9 mouse cellular contexts compared by ENCODE assay signal in the genomic region with DNA sequence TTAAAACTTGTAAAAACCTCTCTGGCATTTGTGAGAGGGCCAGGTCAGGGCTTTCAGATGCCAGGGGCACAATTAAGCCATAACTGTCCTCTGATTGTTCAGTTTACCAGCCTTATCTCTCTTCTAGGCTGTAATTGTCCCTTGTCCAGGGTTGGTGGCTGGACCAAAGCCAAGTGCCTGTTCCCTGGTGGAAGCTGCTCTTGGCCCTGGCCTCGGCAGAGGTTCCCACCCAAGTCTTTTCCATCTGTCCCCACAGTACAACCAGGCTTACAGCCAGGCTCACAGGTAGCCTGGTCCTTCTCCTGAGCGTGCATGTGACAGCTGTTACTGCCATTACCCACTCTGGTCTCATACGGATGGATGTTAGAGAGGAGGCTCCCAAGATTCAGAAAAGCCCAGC. TPM values are rescaled to one million over a fixed set of nuclear protein-coding genes. Genes with fewer than 3 reads are reported as not detected.
A peak's percentile ranks its signal among the peaks of the same experiment; 100 is the strongest.
DNase-seq lines count a peak whose midpoint lies in the region; ATAC-seq lines count a peak whose summit lies in the region.
"Had no signal": no experiment of that assay in that cellular context is flagged by ENCODE, and none has a peak within 500 bp of the region (broad histone marks: within the 10 kb centered on the region; RNA-seq: fewer than 3 reads in every experiment).

No protein-coding gene starts in this region.

- H3K36me3 ChIP-seq in forebrain, embryonic 12.5 days (replicated peaks), result no peaks in the 10 kb centered on the region
- no peaks in the 10 kb centered on the region for H3K36me3 ChIP-seq in forebrain, embryonic 11.5 days (ENCODE audit: control insufficient read depth, insufficient read depth, low read length)

- peaks cover 27% of the 10 kb centered on the region for H3K4me1 ChIP-seq in forebrain, embryonic 12.5 days
- peaks cover 14% of the 10 kb centered on the region for H3K4me1 ChIP-seq in forebrain, embryonic 11.5 days (replicated peaks; ENCODE audit: control insufficient read depth, insufficient read depth, low read length)

- no peak overlapping the region for H3K4me3 ChIP-seq in forebrain, embryonic 12.5 days (replicated peaks)
- no peak overlapping the region for H3K4me3 ChIP-seq in forebrain, embryonic 11.5 days (ENCODE audit: low read depth, low read length)

- DNase-seq in forebrain, embryonic 11.5 days (ENCODE audit: low spot score), result no peak
- peak; percentile 41 for DNase-seq in ovary, adult 18-20 months (ENCODE audit: low spot score)
- no peak for DNase-seq in ovary, postnatal 14 days (ENCODE audit: low spot score)
- DNase-seq in heart, adult 9 months (ENCODE audit: low spot score in 2 of 2), result peak; percentile 3 to 35
- peak; percentile 63 for DNase-seq in testis, postnatal 14 days (ENCODE audit: low spot score)
- no peak for DNase-seq in thymus, adult 18-20 months

- 0 out of 2 replicates have a peak overlapping the region, but pooled peaks have one; percentile 19 for H3K27ac ChIP-seq in forebrain, embryonic 12.5 days
- H3K27ac ChIP-seq in forebrain, embryonic 11.5 days (ENCODE audit: low read depth, low read length), result no peak overlapping the region

- no peaks in the 10 kb centered on the region for H3K9me3 ChIP-seq in forebrain, embryonic 12.5 days
- no peaks in the 10 kb centered on the region for H3K9me3 ChIP-seq in forebrain, embryonic 11.5 days (ENCODE audit: control insufficient read depth, low read length)

- H3K27me3 ChIP-seq in forebrain, embryonic 12.5 days, result peaks cover 11% of the 10 kb centered on the region
- 0 out of 2 replicates have a peak, but pooled peaks cover 2% of the 10 kb centered on the region for H3K27me3 ChIP-seq in forebrain, embryonic 11.5 days (ENCODE audit: control insufficient read depth, insufficient read depth, low read length)
- H3K27me3 ChIP-seq: Patski had no signal

- WGBS in forebrain, embryonic 12.5 days, result 60% methylated on average over 3 of the region's 3 CpGs
- WGBS in forebrain, embryonic 11.5 days, result 83% methylated on average over 3 of the region's 3 CpGs

- no peak overlapping the region for H3K4me2 ChIP-seq in forebrain, embryonic 12.5 days
- no peak overlapping the region for H3K4me2 ChIP-seq in forebrain, embryonic 11.5 days (ENCODE audit: low read depth, low read length, severe bottlenecking)

- no peak for ATAC-seq in forebrain, embryonic 12.5 days (ENCODE audit: low FRiP score)
- ATAC-seq in forebrain, embryonic 11.5 days (replicated peaks; ENCODE audit: low FRiP score), result no peak
- no peak for ATAC-seq in inflammation-experienced regulatory T-cells, adult 6 months

- H3K9ac ChIP-seq in forebrain, embryonic 12.5 days, result no peak overlapping the region
- no peak overlapping the region for H3K9ac ChIP-seq in forebrain, embryonic 11.5 days (ENCODE audit: low read length)

RNA-seq across cellular contexts. Expression of gene Inhbb, which starts 30.7 kb away (rescaled TPM):
- polyA plus RNA-seq in forebrain, embryonic 12.5 days (2016; fragmentation: Nextera tagmentation; extraction: Ambion mirVana), result 1.8 and 2.3 TPM in 2 replicates
- 0.63 and 0.81 TPM in 2 replicates for polyA plus RNA-seq in forebrain, embryonic 11.5 days (2014; fragmentation: Nextera tagmentation; extraction: Ambion mirVana)
- polyA plus RNA-seq in inflammation-experienced regulatory T-cells, adult 6 months (2017; shearing (Covaris generic)), result not detected

Comparison
In these comparisons a context has a peak if more than half of its experiments do, and no peak if none do; other contexts are left out.
1. DNase-seq: peak in ovary, adult 18-20 months (single experiment), heart, adult 9 months (2 of 2) and testis, postnatal 14 days (single experiment); none in forebrain, embryonic 11.5 days (single experiment), ovary, postnatal 14 days (single experiment) and thymus, adult 18-20 months (0 of 2).